Mouse (Mus musculus): ENCODE measurements around the gene Ano8. TPM values are rescaled to one million over a fixed set of nuclear protein-coding genes. Genes with fewer than 3 reads are reported as not detected.

The Ano8 gene
- polyA plus RNA-seq, 1 experiment from 2014 or later, result 2.3 TPM

DNA sequence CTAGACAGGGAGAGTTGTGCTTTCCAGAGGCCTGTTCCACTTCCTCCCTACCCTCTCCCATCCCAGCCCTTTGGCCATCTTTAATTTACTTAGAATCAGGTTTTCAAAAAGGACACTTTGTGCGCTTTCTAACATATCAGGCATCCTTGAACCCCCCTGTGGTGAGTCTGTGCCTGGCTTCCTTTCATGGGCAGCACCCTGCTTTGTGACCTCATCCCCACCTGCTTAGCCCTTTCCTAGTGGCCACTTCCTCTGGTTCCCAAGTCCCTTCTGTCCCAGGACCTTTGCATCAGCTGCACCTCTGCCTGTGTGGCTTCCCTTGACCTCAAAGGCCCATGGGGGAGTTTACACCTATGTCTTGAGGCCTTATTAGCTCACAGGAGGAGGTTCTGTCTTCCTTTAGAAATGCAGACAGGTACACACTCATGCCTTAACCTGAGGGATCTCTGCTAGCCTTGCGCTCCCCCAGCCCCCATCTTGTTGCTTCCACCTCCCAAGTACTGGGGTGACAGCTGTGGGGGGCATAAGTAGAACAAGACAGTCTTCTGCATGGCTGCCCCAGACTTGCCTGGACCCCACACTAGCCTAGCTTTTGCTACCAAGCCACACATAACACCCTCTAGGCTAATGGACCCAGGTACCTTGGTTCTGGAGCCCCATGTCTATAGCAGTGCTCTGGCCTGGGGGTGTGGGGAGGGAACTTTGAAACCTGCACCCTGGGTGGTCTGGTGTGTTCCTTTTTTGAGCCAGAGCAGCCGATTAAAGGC, 15.4 kb downstream of the Ano8 start:
- Histone ChIP-seq H3K27me3 (ENCODE audit: control insufficient read depth, insufficient read depth, low read length) (no peaks in the 10 kb centered on the region), H3K4me3 (ENCODE audit: low read depth, low read length) (peak overlapping the region; percentile 80), H3K9me3 (ENCODE audit: control insufficient read depth, low read depth, low read length) (no peaks in the 10 kb centered on the region), H3K36me3 (ENCODE audit: control insufficient read depth, insufficient read depth, low read length) (peaks cover 38% of the 10 kb centered on the region), H3K4me2 (replicated peaks; ENCODE audit: low read depth, low read length) (peak overlapping the region; percentile 94), H3K4me1 (ENCODE audit: control insufficient read depth, insufficient read depth, low read length) (peaks cover 14% of the 10 kb centered on the region), H3K9ac (replicated peaks; ENCODE audit: low read depth, low read length) (peak overlapping the region; percentile 72), H3K27ac (ENCODE audit: low read length) (no peak overlapping the region)
- 82% methylated on average over 3 of the region's 3 CpGs for WGBS
- no peak for ATAC-seq (ENCODE audit: insufficient number of reproducible peaks, insufficient read depth, low FRiP score, low read depth)

DNA sequence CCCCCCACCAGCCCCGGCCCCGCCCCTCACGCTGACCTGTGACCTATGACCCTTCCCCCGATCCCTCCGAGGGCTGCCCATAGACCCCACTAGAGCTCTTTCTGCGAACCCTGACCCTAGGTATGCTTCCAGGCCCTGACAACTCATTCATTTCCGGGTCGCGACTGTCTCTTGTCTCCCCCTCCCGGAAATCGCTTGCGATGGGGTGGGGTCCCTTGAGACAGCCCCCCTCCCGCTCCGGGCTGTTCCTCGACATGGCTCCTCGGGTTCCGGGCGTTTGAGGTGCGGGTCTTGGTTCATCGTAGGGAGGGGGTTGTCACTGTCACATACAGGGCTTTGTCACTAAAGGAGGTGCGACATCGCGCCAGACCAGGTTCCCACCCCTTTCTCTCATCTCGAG, 16.4 kb downstream of the Ano8 start:
- peaks cover 15% of the 10 kb centered on the region for H3K4me1 ChIP-seq (ENCODE audit: control insufficient read depth, insufficient read depth, low read length)
- peak overlapping the region; percentile 94 for H3K4me2 ChIP-seq (replicated peaks; ENCODE audit: low read depth, low read length)
- 0 out of 2 replicates have a peak, but pooled peaks have one; percentile 10 for ATAC-seq (ENCODE audit: insufficient number of reproducible peaks, insufficient read depth, low FRiP score, low read depth)
- WGBS, result 1% methylated on average over 21 of the region's 24 CpGs
- H3K27ac ChIP-seq (ENCODE audit: low read length), result peak overlapping the region; percentile 58; the same call in 1 of the 2 replicates
- H3K27me3 ChIP-seq (ENCODE audit: control insufficient read depth, insufficient read depth, low read length), result no peaks in the 10 kb centered on the region
- peak overlapping the region; percentile 80 for H3K4me3 ChIP-seq (ENCODE audit: low read depth, low read length)
- H3K36me3 ChIP-seq (ENCODE audit: control insufficient read depth, insufficient read depth, low read length), result peaks cover 29% of the 10 kb centered on the region
- H3K9me3 ChIP-seq (ENCODE audit: control insufficient read depth, low read depth, low read length), result no peaks in the 10 kb centered on the region
- H3K9ac ChIP-seq (replicated peaks; ENCODE audit: low read depth, low read length), result peak overlapping the region; percentile 72

DNA sequence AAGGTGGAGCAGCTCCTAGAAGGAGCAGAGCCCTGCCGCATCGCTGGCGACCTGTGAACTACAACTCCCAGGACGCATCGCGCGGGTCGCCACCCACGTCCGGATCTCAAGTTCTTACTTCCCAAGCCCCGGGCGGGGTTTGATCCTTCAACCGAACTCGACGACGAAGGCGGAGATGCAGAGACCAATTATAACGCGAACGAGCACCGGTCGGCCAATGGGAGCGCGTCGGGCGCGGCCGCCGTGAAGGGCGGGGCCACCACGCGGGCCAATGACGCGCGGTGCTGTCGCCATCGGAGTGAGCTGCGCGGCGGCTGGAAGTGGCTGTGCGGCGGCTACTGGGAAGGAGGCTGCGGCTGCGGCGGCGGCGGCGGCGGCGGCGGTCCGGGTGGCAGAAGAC, 16.8 kb downstream of the Ano8 start, which contains the start of gene Dda1:
TSS of gene Dda1 (plus strand) at position 284 of the 400 bp plus-strand sequence.
- Histone ChIP-seq H3K27me3 (ENCODE audit: control insufficient read depth, insufficient read depth, low read length) (no peaks in the 10 kb centered on the region), H3K9me3 (ENCODE audit: control insufficient read depth, low read depth, low read length) (no peaks in the 10 kb centered on the region), H3K36me3 (ENCODE audit: control insufficient read depth, insufficient read depth, low read length) (peaks cover 24% of the 10 kb centered on the region), H3K4me1 (ENCODE audit: control insufficient read depth, insufficient read depth, low read length) (peaks cover 16% of the 10 kb centered on the region), H3K9ac (replicated peaks; ENCODE audit: low read depth, low read length) (peak within 1 kb of the TSS; percentile 72), H3K4me3 (ENCODE audit: low read depth, low read length) (peak within 1 kb of the TSS; percentile 80), H3K4me2 (replicated peaks; ENCODE audit: low read depth, low read length) (peak within 1 kb of the TSS; percentile 94), H3K27ac (ENCODE audit: low read length) (peak within 1 kb of the TSS; percentile 58; the same call in 1 of the 2 replicates)
- under 1% methylated on average over 38 of the region's 52 CpGs for WGBS
- peak; percentile 86 for ATAC-seq (ENCODE audit: insufficient number of reproducible peaks, insufficient read depth, low FRiP score, low read depth)

DNA sequence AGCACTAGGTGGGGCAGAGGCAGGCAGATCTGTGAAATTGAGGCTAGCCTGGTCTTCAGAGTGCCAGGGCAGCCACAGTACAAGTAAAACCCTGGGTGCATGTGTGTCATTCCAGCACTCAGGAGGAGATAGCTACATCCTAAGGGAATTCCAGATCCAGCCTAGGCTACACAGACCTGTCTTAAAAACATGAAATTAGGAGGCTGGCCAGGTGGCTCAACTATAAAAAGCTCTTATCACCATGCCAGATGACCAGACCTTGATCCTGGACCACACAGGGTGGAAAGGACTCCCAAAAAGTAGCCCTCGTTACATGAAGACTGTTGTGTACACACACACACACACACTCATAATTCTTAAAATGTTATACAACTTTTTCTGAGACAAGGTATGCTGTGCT, 17.8 kb downstream of the Ano8 start:
- Histone ChIP-seq H3K36me3 (ENCODE audit: control insufficient read depth, insufficient read depth, low read length) (peaks cover 16% of the 10 kb centered on the region), H3K27me3 (ENCODE audit: control insufficient read depth, insufficient read depth, low read length) (no peaks in the 10 kb centered on the region), H3K4me3 (ENCODE audit: low read depth, low read length) (no peak overlapping the region), H3K27ac (ENCODE audit: low read length) (no peak overlapping the region), H3K9me3 (ENCODE audit: control insufficient read depth, low read depth, low read length) (no peaks in the 10 kb centered on the region), H3K9ac (replicated peaks; ENCODE audit: low read depth, low read length) (no peak overlapping the region), H3K4me2 (replicated peaks; ENCODE audit: low read depth, low read length) (no peak overlapping the region), H3K4me1 (ENCODE audit: control insufficient read depth, insufficient read depth, low read length) (peaks cover 18% of the 10 kb centered on the region)
- no peak for ATAC-seq (ENCODE audit: insufficient number of reproducible peaks, insufficient read depth, low FRiP score, low read depth)
- 90% methylated on average over 1 of the region's 1 CpGs for WGBS

DNA sequence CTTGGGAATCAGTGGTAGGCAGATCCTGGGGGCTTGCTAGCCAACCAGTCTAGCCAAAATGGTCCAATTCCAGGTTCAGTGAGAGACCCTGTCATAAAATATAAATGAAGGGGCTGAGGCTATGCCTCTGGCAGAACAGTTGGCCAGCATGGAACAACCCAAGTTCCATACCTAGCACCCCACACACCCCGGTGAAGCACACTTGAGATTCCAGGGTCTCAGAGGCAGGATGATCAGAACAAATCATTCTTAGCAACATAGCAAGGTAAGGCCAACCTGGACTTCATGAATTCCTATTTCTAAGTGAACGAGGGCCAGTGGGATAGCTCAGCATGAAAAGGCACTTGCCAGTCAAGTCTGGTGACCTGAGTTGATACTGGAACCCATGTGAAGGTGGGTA, 18.6 kb downstream of the Ano8 start:
- H3K27ac ChIP-seq (ENCODE audit: low read length), result no peak overlapping the region
- H3K27me3 ChIP-seq (ENCODE audit: control insufficient read depth, insufficient read depth, low read length), result no peaks in the 10 kb centered on the region
- H3K4me2 ChIP-seq (replicated peaks; ENCODE audit: low read depth, low read length), result no peak overlapping the region
- peaks cover 25% of the 10 kb centered on the region for H3K4me1 ChIP-seq (ENCODE audit: control insufficient read depth, insufficient read depth, low read length)
- H3K9me3 ChIP-seq (ENCODE audit: control insufficient read depth, low read depth, low read length), result no peaks in the 10 kb centered on the region
- no peak for ATAC-seq (ENCODE audit: insufficient number of reproducible peaks, insufficient read depth, low FRiP score, low read depth)
- peaks cover 9% of the 10 kb centered on the region for H3K36me3 ChIP-seq (ENCODE audit: control insufficient read depth, insufficient read depth, low read length)
- no peak overlapping the region for H3K4me3 ChIP-seq (ENCODE audit: low read depth, low read length)
- H3K9ac ChIP-seq (replicated peaks; ENCODE audit: low read depth, low read length), result no peak overlapping the region
- 88% methylated on average over 2 of the region's 2 CpGs for WGBS

DNA sequence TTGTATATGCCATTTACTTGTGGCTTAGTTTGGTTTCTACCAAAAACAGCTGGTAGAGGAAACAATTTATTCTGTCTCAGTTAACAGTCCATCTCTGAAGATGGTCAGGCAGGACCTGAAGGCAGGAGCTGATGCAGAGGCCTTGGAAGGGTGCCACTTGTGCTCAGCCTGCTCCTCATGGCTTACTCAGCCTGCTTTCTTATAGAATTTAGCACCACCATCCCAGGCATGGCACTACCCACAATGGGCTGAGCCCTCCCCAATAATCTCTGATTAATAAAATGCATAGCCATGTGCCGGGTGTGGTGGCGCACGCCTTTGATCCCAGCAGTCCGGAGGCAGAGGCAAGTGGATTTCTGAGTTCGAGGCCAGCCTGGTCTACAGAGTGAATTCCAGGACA, 19.6 kb downstream of the Ano8 start:
- H3K27me3 ChIP-seq (ENCODE audit: control insufficient read depth, insufficient read depth, low read length), result no peaks in the 10 kb centered on the region
- no peak for ATAC-seq (ENCODE audit: insufficient number of reproducible peaks, insufficient read depth, low FRiP score, low read depth)
- H3K9me3 ChIP-seq (ENCODE audit: control insufficient read depth, low read depth, low read length), result no peaks in the 10 kb centered on the region
- H3K36me3 ChIP-seq (ENCODE audit: control insufficient read depth, insufficient read depth, low read length), result peaks cover under 1% of the 10 kb centered on the region
- peaks cover 31% of the 10 kb centered on the region for H3K4me1 ChIP-seq (ENCODE audit: control insufficient read depth, insufficient read depth, low read length)
- 95% methylated on average over 5 of the region's 5 CpGs for WGBS
- no peak overlapping the region for H3K4me3 ChIP-seq (ENCODE audit: low read depth, low read length)
- no peak overlapping the region for H3K27ac ChIP-seq (ENCODE audit: low read length)
- no peak overlapping the region for H3K4me2 ChIP-seq (replicated peaks; ENCODE audit: low read depth, low read length)
- H3K9ac ChIP-seq (replicated peaks; ENCODE audit: low read depth, low read length), result no peak overlapping the region

DNA sequence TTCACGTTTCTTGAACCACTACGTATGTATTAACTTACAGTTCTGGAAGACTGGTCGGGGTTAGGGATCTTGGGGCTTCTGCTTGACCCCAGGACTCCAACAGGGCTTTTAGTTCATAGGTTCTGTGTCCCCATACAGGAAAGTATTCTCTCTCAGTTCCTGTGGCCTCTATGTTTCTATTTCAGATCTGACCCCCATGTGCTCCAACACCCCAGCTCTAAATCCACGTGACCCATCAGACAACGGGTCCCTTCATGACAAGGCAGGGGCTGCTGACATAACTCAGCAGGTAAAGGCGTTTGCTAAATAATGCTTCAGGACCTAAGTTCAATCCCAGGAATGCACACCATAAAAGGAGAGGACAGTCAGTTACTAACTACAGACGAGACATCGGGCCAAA, 20.0 kb downstream of the Ano8 start:
- Histone ChIP-seq H3K4me3 (ENCODE audit: low read depth, low read length) (peak overlapping the region; percentile 63), H3K36me3 (ENCODE audit: control insufficient read depth, insufficient read depth, low read length) (peaks cover 5% of the 10 kb centered on the region), H3K27ac (ENCODE audit: low read length) (no peak overlapping the region), H3K4me2 (replicated peaks; ENCODE audit: low read depth, low read length) (peak overlapping the region; percentile 88), H3K4me1 (ENCODE audit: control insufficient read depth, insufficient read depth, low read length) (peaks cover 31% of the 10 kb centered on the region), H3K9ac (replicated peaks; ENCODE audit: low read depth, low read length) (peak overlapping the region; percentile 42), H3K27me3 (ENCODE audit: control insufficient read depth, insufficient read depth, low read length) (no peaks in the 10 kb centered on the region), H3K9me3 (ENCODE audit: control insufficient read depth, low read depth, low read length) (no peaks in the 10 kb centered on the region)
- ATAC-seq (ENCODE audit: insufficient number of reproducible peaks, insufficient read depth, low FRiP score, low read depth), result no peak
- WGBS, result 78% methylated on average over 8 of the region's 8 CpGs

DNA sequence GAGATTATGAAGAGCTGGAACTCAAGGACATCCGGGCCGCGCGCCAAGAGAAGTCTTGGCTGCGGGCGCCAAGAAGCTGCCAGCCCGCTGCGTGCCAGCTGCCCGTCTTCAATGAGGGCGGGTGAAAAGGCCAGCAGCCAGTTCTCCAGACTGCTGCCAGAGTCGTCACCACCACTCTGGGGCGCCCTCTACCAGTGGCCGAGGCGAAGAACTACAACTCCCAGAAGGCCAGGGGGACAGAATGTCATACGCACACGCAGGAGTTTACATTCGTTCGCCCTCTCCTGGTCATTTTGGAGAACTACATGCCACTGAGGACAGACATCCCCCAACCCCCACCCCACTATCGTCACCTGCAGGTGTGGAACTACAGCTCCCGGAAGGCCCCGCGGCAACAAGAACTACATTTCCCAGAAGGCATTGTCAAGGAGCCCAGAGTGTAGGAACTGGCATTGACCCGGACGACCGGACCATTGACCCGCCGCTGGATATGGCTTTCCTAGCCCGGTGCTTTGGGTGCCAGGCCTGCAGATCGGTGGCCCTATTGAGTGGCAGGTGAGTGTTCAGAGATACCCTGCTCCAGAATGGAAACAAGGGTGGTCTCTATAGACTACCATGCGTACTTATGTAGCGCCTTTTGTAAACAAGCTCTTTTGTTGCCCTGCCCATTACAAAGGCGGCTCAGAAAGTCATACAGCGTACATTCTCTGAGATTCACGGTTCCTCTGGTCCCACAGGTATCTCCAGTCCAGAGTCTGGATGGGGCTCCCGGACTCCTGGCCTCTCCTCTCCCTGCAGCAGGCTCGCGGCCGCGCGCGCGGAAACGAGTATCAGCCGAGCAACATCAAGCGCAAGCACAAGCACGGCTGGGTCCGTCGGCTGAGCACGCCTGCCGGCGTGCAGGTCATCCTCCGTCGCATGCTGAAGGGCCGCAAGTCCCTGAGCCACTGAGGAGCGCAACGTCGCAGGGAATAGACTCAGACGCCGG, 21.0 kb downstream of the Ano8 start, which contains the start of gene Mrpl34:
TSS of gene Mrpl34 (plus strand) at position 447 of the 988 bp plus-strand sequence.
- no peaks in the 10 kb centered on the region for H3K9me3 ChIP-seq (ENCODE audit: control insufficient read depth, low read depth, low read length)
- H3K4me1 ChIP-seq (ENCODE audit: control insufficient read depth, insufficient read depth, low read length), result peaks cover 24% of the 10 kb centered on the region
- H3K4me3 ChIP-seq (ENCODE audit: low read depth, low read length), result peak within 1 kb of the TSS; percentile 82
- peak; percentile 82 for ATAC-seq (ENCODE audit: insufficient number of reproducible peaks, insufficient read depth, low FRiP score, low read depth)
- no peaks in the 10 kb centered on the region for H3K27me3 ChIP-seq (ENCODE audit: control insufficient read depth, insufficient read depth, low read length)
- H3K36me3 ChIP-seq (ENCODE audit: control insufficient read depth, insufficient read depth, low read length), result peaks cover 6% of the 10 kb centered on the region
- under 1% methylated on average over 59 of the region's 59 CpGs for WGBS
- peak within 1 kb of the TSS; percentile 88 for H3K4me2 ChIP-seq (replicated peaks; ENCODE audit: low read depth, low read length)
- H3K9ac ChIP-seq (replicated peaks; ENCODE audit: low read depth, low read length), result peak within 1 kb of the TSS; percentile 42
- peak within 1 kb of the TSS; percentile 86 for H3K27ac ChIP-seq (ENCODE audit: low read length)

Data from stomach, embryonic 14.5 days (tissue).